Mouse (Mus musculus) adrenal gland, postnatal 36 days (tissue): Measurements from ENCODE around the gene 9130023H24Rik. TPM values are rescaled to one million over a fixed set of nuclear protein-coding genes. Genes with fewer than 3 reads are reported as not detected.
A peak's percentile ranks its signal among the peaks of the same experiment; 100 is the strongest.

Experiments
- DNase-seq, 2 experiments: peaks; one replicate each; pipeline ENCODE4 v3.0.0; 2021; ENCODE audit warnings: mixed read lengths in 1 of 2
- total RNA-seq, 2 experiments: library from RNA; stranded (reverse); gene quantifications; 2 replicates each; pipeline ENCODE4 v1.2.3; 2021

The 9130023H24Rik gene
- total RNA-seq, 2 experiments from 2014 or later, result 6.5 to 7.6 TPM

DNA sequence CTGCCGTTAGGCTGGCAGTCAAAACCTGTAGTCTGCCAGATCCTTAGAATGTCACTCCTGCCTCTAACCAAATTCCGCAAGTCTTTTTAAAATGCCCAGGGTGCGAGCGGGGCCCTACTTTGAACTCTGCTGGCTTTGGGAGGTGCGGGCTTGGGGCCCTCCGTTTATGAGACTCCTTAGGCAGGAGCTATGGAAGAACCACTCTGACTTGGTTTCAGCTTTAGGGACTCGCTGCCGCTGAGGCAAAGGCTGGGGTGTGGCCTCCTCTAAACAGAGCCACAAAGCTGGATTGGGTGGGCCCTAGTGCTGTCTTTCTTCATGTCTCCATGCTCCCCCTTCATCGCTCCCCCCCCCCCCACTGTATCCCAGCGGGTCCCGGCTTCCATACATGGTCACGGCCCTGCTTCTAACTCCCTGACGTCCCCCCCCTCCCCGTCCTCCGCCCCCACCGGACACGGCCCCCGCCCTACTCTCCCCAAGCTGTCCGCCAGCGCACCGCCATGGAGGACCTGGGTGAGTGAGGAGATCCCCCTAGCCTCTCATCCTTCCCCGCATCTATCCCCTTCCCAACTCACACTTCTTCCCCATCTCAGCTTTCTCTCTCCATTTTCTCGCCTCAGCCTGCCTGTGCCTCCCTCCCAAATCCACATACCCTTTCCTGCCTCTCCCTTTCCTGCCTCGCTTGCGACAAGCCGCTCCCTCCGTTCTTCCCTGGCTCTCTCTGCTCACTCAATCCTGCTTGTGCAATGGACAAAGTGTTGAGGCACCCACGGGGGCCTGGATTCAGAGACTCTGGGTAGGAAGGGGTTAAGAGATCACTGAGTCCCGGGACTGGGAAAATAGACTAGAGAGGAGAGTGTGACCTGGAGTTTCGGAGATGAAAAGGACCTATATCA is 8.9 kb upstream of the 9130023H24Rik start, which contains the start of gene Tgfb1i1:
Tgfb1i1 (plus strand) TSS at position 317 of the 896 bp plus-strand sequence.
- DNase-seq, result peak; percentile 54 to 68

GRCm38 (mm10) chr7:128245547-128245946 is 7.7 kb upstream of the 9130023H24Rik start:
- DNase-seq, result no peak

GRCm38 (mm10) chr7:128244410-128245025 is 6.7 kb upstream of the 9130023H24Rik start:
- DNase-seq, result no peak

GRCm38 (mm10) chr7:128243921-128244320 is 6.1 kb upstream of the 9130023H24Rik start:
- DNase-seq, result no peak

DNA sequence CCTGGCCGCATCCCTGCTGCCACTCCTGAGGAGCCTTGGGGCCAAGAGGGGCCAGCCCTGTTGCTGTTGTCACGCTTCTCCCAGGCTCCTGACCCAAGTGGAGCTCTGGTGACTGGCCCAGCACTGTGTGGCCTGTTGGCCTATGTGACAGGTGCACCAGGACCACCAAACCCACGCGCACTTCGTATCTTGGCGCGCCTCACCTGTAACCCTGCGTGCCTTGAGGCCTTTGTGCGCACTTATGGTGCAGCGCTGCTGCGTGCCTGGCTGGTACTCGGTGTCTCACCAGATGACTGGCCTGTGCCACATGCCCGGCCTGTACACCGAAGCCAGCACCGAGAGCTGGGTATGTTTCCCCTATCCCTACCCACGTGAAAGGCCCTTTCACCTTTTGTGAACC is 4.5 kb upstream of the 9130023H24Rik start:
- no peak for DNase-seq

DNA sequence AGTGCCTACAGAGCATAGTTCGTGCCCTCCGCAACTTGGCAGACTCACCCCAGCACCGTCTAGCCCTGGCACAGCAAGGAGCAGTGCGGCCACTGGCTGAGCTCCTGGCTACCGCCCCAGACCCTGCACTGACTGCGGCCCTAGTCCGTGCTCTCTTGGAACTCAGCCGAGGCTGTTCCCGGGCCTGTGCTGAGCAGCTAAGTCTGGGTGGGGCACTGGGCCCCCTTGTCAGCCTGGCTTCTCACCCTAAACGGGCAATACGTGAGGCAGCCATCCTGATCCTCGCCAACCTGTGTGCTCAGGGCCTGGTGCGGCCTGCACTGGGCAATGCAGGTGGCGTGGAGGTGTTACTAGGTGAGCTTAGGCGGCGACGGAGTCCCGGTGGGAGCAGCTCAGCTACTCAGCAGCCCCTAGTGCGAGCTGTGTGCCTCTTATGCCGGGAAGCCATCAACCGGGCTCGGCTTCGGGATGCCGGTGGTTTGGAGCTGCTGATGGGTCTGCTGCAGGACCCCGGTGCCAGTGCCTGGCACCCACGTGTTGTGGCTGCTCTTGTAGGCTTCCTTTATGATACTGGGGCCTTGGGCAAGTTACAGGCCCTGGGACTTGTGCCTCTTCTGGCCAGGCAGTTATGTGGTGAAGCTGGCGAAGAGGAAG is 2.4 kb upstream of the 9130023H24Rik start:
- peak in 1 of 2 experiments; percentile 23 for DNase-seq

DNA sequence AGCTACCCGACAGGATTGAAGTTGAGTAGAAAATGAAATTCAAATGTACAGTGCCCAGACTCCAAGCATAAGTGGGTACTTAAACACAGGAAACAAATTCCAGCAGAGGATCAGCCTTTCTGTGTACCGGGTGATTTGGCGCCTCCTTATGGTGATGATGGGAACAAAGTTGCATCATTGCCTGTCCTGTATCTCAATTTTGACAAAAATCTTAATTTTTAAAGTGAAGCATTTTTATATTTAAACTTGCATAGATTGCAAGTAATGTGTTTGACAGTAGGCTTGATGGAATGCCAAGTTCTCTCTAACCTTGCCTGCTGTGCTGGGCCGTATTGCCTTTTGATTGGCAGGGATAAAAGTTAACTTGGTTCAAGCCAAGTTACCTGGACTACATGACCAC is 1.2 kb upstream of the 9130023H24Rik start:
- DNase-seq, result no peak

DNA sequence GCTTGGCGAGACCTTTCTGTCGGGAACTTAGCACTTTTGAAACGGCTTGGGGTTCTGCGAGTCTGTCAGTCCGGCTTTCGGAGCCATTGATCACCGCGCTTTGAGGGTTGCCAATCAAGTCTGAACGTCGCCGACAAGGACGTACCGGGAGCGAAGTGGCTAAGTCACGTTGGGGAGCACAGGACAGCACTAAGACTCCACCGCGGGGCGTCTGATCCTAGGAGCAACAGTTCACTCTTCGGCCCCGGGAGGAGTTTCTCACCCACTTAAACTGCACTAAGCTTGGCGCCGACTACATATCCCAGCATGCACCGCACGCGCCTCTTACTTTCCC is 271 bp downstream of the 9130023H24Rik start:
- no peak for DNase-seq

DNA sequence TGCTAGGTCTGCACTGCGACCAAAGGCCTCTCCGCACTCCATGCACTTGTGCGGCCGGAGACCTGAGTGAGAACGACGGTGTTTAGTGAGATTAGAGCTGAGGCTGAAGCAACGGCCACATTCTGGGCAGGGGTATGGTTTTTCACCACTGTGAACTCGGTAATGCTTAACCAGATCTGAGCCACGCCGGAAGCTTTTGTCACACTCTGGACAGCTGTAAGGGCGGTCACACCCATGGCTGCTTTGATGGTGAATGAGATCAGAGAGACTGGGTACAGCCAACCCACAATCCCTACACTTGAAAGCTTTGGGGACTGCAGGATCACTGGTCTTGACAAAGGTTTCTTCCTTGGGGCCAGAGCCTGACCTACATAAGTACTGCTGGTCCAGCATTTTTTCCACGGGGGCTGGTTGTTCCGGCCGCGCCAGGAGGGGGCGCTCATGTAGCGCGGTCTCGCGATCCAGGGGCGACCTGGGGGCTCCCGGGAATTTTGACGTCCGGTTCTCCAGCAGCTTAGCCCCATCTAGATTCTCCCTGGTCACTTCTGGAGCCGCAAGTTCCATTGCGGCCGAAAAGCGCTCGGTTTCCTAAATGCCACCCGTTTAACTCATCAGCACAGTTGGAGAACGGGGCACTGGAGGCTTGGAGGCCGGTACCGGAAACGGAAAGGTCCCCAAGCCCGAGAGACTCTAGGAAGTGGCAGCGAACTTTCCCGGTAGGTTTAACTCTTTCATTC is 807 bp downstream of the 9130023H24Rik start, which contains the start of gene Armc5:
Armc5 (plus strand) TSS at position 487 of the 737 bp plus-strand sequence.
- peak; percentile 86 to 91 for DNase-seq

DNA sequence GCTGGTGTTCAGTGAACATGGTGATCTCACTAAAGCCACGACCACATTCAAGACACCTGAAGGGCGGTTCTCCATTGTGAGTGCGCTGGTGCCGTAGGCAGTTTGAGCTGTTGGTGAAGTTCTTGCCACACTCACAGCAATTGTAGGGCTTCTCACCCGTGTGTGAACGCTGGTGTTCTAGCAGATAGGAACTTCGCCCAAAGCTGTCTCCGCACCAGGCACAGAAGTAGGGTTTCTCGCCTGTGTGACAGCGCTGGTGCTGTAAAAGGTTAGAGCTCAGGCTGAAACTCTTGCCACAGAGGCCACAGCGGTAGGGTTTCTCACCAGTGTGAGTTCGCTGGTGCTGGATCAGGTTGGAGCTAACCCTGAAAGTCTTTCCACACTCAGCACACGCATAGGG is 1.4 kb downstream of the 9130023H24Rik start:
- DNase-seq, result no peak

- no peak for DNase-seq
These were observed 2.4 kb downstream of the 9130023H24Rik start for GRCm38 (mm10) chr7:128235481-128235880.

DNA sequence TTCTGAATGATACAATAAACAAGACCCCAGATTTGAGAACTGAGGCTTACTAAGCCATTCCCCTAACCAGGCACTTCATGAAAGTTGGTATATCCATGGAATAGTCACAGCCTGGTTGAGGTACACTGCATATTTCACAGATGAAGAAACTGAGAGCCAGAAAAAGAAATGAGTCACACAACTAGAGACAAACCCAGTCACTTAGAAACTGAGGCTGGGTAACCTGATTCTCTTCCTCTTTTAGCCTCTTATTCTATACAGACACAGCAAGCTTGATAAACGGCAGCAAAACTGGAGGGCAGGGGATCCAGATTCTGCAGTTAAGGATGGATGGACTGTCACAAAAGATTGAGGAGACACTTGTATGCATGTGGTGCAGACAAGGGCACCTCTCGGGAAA is 3.0 kb downstream of the 9130023H24Rik start:
- no peak for DNase-seq

DNA sequence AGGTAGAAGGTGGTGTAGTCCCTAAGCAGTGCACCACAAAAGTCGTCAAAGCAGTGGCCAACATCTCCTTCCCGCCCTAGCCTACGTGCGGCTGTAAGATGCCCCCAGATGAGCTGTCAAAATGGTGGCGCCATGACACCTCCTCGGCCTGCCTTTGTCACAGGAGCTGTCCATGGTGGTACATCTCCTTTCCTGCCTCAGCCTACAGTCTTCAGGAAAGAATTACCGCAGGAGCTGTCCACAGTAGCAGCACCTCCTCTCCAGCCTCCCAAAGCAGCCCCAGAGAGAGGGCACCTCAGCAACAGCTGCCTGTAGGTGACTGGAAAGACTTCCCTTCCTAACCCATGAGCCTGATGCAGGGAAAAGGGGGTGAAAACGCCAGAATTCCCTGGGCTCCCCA is 6.1 kb downstream of the 9130023H24Rik start:
- peak; percentile 14 to 36 for DNase-seq

- no peak for DNase-seq
These were observed 16.9 kb downstream of the 9130023H24Rik start for GRCm38 (mm10) chr7:128220936-128221335.

GRCm38 (mm10) chr7:128219952-128220351 is 17.9 kb downstream of the 9130023H24Rik start:
- no peak for DNase-seq

DNA sequence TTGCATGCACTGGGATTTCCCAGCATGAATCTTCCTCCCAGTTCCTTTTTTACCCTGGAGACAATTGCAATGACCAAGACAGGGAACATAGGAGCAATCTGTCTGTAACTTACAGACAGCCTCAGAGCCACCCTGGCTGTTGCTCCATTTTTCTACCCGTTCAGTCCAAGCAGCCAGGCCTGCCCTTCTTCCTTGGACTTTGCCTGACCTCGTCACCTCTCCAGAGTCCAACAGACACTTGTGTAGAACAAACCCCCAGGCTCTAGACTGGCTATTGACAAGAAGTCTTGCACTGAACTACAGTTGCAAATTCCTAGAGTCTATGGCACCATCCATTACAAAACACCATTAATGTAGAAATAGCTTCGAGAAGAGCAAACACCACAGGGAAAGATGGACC is 28.0 kb downstream of the 9130023H24Rik start:
- no peak for DNase-seq

DNA sequence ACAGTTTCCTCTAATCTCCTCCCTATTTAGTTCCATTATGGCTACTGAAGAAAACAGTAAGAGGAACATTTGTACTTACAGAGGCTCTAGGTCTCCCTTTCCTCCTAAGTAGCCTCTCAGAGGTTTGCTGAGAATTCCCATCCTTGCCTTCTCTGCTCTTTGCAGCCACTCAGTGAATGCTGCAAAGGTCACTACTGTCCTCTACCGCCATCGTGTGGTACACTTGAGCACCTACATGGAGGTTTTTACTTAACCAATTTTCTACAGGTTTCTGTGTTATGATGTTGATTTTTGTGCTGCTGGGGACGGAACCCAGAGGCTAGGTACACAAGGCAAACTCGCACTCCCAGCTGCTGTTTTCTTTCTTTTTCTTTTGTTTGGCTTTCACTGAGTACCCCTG is 29.6 kb downstream of the 9130023H24Rik start:
- peak; percentile 66 to 71 for DNase-seq

DNA sequence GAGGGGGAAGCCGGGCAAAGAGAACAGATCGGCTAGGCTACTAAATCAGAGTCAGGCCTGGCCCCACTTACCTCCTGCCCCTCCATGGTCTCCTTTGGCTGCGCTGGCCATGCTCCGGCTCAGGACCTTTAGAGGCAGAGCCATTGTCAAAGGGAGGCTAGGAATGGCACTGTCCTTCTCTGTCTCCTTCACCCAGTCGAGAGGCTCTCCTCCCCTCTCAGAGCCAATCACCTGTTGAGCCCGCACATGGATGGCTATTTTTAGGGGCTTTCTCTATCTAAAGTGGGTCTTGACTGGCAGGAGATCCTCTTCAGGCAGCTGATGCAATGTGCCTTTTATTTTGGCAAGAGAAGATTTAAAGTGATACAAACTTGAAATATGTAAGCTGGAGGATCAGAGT is 31.7 kb downstream of the 9130023H24Rik start, which contains the start of gene Cox6a2:
Cox6a2 (minus strand) TSS at position 236 of the 400 bp plus-strand sequence.
- no peak for DNase-seq

GRCm38 (mm10) chr7:128205695-128206094 is 32.1 kb downstream of the 9130023H24Rik start:
- DNase-seq, result no peak

- no peak for DNase-seq
These were observed 33.7 kb downstream of the 9130023H24Rik start for GRCm38 (mm10) chr7:128204179-128204578.

- peak in 1 of 2 experiments; percentile 7 for DNase-seq
These were observed 34.8 kb downstream of the 9130023H24Rik start for GRCm38 (mm10) chr7:128203071-128203470.

DNA sequence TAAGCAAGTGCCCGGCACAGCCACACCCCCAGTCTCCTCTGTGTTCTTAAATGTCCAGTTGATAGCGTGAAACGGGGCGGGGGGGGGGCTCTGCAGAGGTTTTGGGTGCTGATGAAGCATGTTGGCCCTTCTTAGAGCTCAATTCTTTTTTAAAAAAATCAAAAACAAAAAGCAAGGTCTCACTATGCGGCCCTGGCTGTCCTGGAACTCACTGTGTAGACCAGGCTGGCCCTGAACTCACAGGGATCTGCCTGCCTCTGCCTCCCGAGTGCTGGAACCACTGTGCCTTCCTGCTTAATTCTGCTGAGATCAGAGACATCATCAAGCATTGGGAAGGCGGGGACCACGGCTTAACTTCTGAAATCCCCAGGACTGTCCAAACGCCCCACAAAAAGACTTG is 36.2 kb downstream of the 9130023H24Rik start:
- no peak for DNase-seq
